Mouse (Mus musculus) liver, embryonic 16.5 days (tissue): ENCODE results near the gene Pnmal1. TPM values are rescaled to one million over a fixed set of nuclear protein-coding genes. Genes with fewer than 3 reads are reported as not detected.

ENCODE experiments used
- ATAC-seq: fragments of 200-750 bp; cut with Nextera tagmentation; 2 replicates; pipeline ENCODE4 v1.8.0; 2017; ENCODE audit warnings: low read depth, mild to moderate bottlenecking, moderate number of reproducible peaks, moderate library complexity
- H3K27ac ChIP-seq: fragments of 300-500 bp; sonication (generic); 2 replicates; pipeline ENCODE4 v1.5.1; 2014; ENCODE audit warnings: mild to moderate bottlenecking, low read length
- H3K27me3 ChIP-seq: fragments of 300-500 bp; sonication (generic); 2 replicates; pipeline ENCODE4 v1.6.1; 2014; ENCODE audit warnings: low read depth, low read length, mixed read lengths; ENCODE audit not compliant: control insufficient read depth, insufficient read depth
- H3K36me3 ChIP-seq: fragments of 300-500 bp; sonication (generic); 2 replicates; pipeline ENCODE4 v1.6.1; 2014; ENCODE audit warnings: mild to moderate bottlenecking; ENCODE audit not compliant: control insufficient read depth, insufficient read depth
- H3K4me1 ChIP-seq: fragments of 300-500 bp; sonication (generic); 2 replicates; pipeline ENCODE4 v1.6.1; 2014; ENCODE audit warnings: low read depth, low read length, mixed read lengths; ENCODE audit not compliant: control insufficient read depth
- H3K4me2 ChIP-seq: fragments of 300-500 bp; sonication (generic); 2 replicates; pipeline ENCODE4 v1.6.1; 2014; ENCODE audit warnings: low read depth, low read length, mixed read lengths
- H3K4me3 ChIP-seq: fragments of 300-500 bp; sonication (generic); 2 replicates; pipeline ENCODE4 v1.5.1; 2014; ENCODE audit warnings: low read depth, mild to moderate bottlenecking, low read length
- H3K9ac ChIP-seq: fragments of 300-500 bp; sonication (generic); 2 replicates; pipeline ENCODE4 v1.6.1; 2014; ENCODE audit warnings: low read depth, low read length
- H3K9me3 ChIP-seq: fragments of 300-500 bp; sonication (generic); replicated peaks from 2 replicates; pipeline ENCODE4 v1.6.1; 2016; ENCODE audit warnings: low read length; ENCODE audit not compliant: control insufficient read depth
- WGBS: fragments of 180-500 bp; shearing (Covaris S2); extraction: QIAGEN DNeasy Blood & Tissue Kit; methylation state at CpG from one replicate; pipeline ENCODE4 v1.1.7; 2014; ENCODE audit not compliant: insufficient replicate concordance; 5-methylcytosine and 5-hydroxymethylcytosine counted together
- polyA plus RNA-seq: library from polyadenylated mRNA; unstranded; fragments of >200 nt; fragmentation: Nextera tagmentation; extraction: Ambion mirVana; gene quantifications from 2 replicates; pipeline ENCODE4 v1.2.1, GENCODE M21; 2015

Gene Pnmal1
- polyA plus RNA-seq, 1 experiment from 2014 or later = 0.05 TPM

DNA sequence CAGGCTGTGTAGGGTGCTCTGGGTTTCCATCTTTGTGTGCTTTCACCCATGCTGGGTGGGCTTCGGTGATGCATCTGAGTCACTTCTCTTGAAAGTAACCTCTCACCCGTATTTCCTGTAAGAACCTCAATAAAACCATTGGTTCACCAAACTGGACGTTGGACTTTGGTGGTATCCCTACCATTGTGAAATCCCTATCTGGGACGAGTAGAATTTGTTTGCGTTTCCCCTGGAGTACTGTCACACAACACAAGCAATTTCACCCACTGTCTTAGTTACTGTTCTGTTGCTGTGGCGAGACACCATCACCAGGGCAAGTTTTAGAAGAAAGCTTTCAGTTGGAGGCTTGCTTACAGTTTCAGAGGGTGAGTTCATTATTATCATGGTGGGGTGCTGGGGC is 8.9 kb downstream of the Pnmal1 start:
- no peaks in the 10 kb centered on the region for H3K9me3 ChIP-seq
- H3K9ac ChIP-seq = no peak overlapping the region
- no peaks in the 10 kb centered on the region for H3K36me3 ChIP-seq
- no peaks in the 10 kb centered on the region; the same call in 1 of the 2 replicates for H3K4me1 ChIP-seq
- no peak overlapping the region for H3K4me3 ChIP-seq
- no peaks in the 10 kb centered on the region for H3K27me3 ChIP-seq
- ATAC-seq = peak; percentile 78
- peak overlapping the region; percentile 66 for H3K27ac ChIP-seq
- WGBS = 53% methylated on average over 6 of the region's 6 CpGs
- no peak overlapping the region for H3K4me2 ChIP-seq

DNA sequence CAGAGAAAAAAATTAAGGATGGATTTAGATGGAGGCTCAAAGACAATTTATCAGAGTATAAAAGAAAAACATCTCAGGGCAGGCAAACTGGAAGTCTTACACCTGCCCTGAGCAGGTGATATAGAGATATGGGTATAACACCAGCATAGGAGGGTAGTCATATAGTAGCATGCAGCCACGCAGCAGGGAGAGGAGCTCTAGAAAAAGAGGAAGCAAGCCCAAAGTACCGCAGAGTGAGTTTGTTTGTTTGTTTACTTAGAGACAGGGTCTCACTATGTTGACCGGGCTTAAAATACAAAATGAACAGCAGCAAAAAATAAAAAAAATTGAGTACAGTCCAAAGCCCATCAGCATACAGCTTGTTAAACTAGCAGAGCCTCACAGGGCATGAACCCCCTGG is 11.7 kb downstream of the Pnmal1 start:
- 30% methylated on average over 3 of the region's 3 CpGs for whole genome bisulfite sequencing
- no peak overlapping the region for H3K4me2 ChIP-seq
- no peaks in the 10 kb centered on the region for H3K36me3 ChIP-seq
- ATAC-seq = no peak
- no peak overlapping the region for H3K9ac ChIP-seq
- H3K27ac ChIP-seq = no peak overlapping the region
- H3K4me1 ChIP-seq = peaks cover 3% of the 10 kb centered on the region; the same call in 1 of the 2 replicates
- no peak overlapping the region for H3K4me3 ChIP-seq
- H3K27me3 ChIP-seq = no peaks in the 10 kb centered on the region
- no peaks in the 10 kb centered on the region for H3K9me3 ChIP-seq

DNA sequence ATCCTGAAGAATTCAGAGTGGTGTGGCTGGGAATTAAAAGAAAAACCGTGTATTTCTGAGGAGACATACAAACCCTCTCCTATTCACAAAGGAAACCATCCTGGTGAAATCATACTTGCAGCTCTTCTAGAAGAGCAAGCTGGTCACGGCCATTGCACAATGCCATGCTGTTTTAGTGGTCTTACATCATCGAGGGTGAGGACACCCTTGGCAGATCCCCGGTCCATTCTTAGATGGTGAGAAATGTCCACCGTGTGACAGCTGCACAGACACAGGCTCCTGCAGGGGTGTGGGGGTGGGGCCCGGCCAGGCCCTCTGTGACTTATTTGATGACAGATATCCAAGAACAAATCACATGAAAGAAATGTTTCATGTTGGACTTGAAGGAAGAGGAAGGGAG is 14.5 kb downstream of the Pnmal1 start:
- peak; percentile 14; the same call in 1 of the 2 replicates for ATAC-seq
- 41% methylated on average over 6 of the region's 6 CpGs for WGBS
- peaks cover 14% of the 10 kb centered on the region for H3K4me1 ChIP-seq
- H3K27me3 ChIP-seq = no peaks in the 10 kb centered on the region
- H3K4me2 ChIP-seq = no peak overlapping the region
- H3K36me3 ChIP-seq = no peaks in the 10 kb centered on the region
- no peak overlapping the region for H3K27ac ChIP-seq
- H3K9ac ChIP-seq = no peak overlapping the region
- no peak overlapping the region for H3K4me3 ChIP-seq
- no peaks in the 10 kb centered on the region for H3K9me3 ChIP-seq

DNA sequence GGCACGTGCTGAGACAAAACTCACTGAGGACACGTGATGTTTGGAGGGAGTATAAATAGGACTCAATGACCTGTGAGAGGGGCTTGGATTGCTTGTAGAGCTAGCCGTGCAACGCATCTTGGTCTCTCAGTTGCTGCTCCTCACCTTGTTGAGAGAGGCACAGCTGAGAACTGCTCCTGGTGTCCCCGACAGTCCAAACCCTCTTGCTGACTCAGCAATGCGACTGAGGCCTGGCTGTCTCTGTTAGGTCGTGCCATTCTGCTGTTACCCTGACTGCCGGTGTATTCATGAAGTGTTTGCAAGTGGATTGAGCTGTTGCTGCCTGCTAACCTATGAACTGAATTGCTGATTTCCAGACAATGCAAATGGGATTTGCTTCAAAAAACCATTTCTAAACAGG is 16.8 kb downstream of the Pnmal1 start:
- no peak for ATAC-seq
- Histone ChIP-seq H3K27ac (no peak overlapping the region), H3K4me2 (no peak overlapping the region), H3K4me1 (peaks cover 23% of the 10 kb centered on the region), H3K4me3 (no peak overlapping the region), H3K27me3 (no peaks in the 10 kb centered on the region), H3K9me3 (no peaks in the 10 kb centered on the region), H3K36me3 (no peaks in the 10 kb centered on the region), H3K9ac (no peak overlapping the region)
- 67% methylated on average over 8 of the region's 8 CpGs for WGBS

- Histone ChIP-seq H3K9me3 (no peaks in the 10 kb centered on the region), H3K36me3 (no peaks in the 10 kb centered on the region), H3K4me1 (peaks cover 23% of the 10 kb centered on the region), H3K27me3 (no peaks in the 10 kb centered on the region), H3K4me3 (no peak overlapping the region), H3K4me2 (0 out of 2 replicates have a peak overlapping the region, but pooled peaks have one; percentile 1), H3K27ac (no peak overlapping the region), H3K9ac (no peak overlapping the region; the same call in 1 of the 2 replicates)
- ATAC-seq = peak; percentile 88
- WGBS = 37% methylated on average over 6 of the region's 6 CpGs
Observed at GRCm38 (mm10) chr7:16978173-16978572, 18.7 kb downstream of the Pnmal1 start.

GRCm38 (mm10) chr7:16978593-16978992 is 19.1 kb downstream of the Pnmal1 start:
- 68% methylated on average over 3 of the region's 3 CpGs for WGBS
- no peak for ATAC-seq
- no peak overlapping the region for H3K4me3 ChIP-seq
- H3K4me1 ChIP-seq = peaks cover 23% of the 10 kb centered on the region
- no peak overlapping the region for H3K27ac ChIP-seq
- no peaks in the 10 kb centered on the region for H3K27me3 ChIP-seq
- no peaks in the 10 kb centered on the region for H3K9me3 ChIP-seq
- H3K4me2 ChIP-seq = 0 out of 2 replicates have a peak overlapping the region, but pooled peaks have one; percentile 1
- H3K9ac ChIP-seq = no peak overlapping the region
- no peaks in the 10 kb centered on the region for H3K36me3 ChIP-seq

DNA sequence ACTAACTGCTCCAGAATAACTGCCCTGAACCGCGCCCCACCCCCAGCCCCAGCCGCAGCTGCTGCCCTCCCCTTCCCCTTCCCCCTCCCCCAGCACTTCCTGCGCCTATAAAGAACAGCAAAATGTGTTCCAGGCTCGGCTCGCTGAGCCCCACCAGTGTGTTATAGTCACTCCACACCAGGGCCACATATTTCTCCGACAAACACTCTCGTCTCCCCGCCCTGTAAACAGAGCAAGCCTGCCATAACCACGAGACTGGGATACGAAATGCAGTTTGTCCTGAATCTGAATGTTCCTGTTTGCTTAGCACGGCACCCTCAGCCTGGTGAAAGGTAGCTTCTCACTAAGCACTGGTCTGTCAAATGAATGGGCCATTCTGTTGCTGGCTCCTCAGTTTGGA is 20.9 kb downstream of the Pnmal1 start:
- peak; percentile 47 for ATAC-seq
- Histone ChIP-seq H3K4me3 (peak overlapping the region; percentile 36), H3K4me1 (peaks cover 20% of the 10 kb centered on the region), H3K9ac (peak overlapping the region; percentile 44), H3K27ac (peak overlapping the region; percentile 67), H3K9me3 (no peaks in the 10 kb centered on the region), H3K4me2 (peak overlapping the region; percentile 55), H3K36me3 (no peaks in the 10 kb centered on the region), H3K27me3 (no peaks in the 10 kb centered on the region)
- 3% methylated on average over 12 of the region's 12 CpGs for WGBS

GRCm38 (mm10) chr7:16982859-16983568 is 23.5 kb downstream of the Pnmal1 start, which contains the start of gene Gm42372:
Gene Gm42372, plus strand, starts transcription at chr7:16983086.
- H3K9ac ChIP-seq = no peak within 1 kb of the TSS
- no peaks in the 10 kb centered on the region for H3K27me3 ChIP-seq
- H3K4me1 ChIP-seq = peaks cover 16% of the 10 kb centered on the region
- no peak within 1 kb of the TSS for H3K27ac ChIP-seq
- no peak within 1 kb of the TSS for H3K4me3 ChIP-seq
- H3K4me2 ChIP-seq = no peak within 1 kb of the TSS
- no peak for ATAC-seq
- H3K9me3 ChIP-seq = no peaks in the 10 kb centered on the region
- 28% methylated on average over 26 of the region's 26 CpGs for WGBS
- H3K36me3 ChIP-seq = no peaks in the 10 kb centered on the region

DNA sequence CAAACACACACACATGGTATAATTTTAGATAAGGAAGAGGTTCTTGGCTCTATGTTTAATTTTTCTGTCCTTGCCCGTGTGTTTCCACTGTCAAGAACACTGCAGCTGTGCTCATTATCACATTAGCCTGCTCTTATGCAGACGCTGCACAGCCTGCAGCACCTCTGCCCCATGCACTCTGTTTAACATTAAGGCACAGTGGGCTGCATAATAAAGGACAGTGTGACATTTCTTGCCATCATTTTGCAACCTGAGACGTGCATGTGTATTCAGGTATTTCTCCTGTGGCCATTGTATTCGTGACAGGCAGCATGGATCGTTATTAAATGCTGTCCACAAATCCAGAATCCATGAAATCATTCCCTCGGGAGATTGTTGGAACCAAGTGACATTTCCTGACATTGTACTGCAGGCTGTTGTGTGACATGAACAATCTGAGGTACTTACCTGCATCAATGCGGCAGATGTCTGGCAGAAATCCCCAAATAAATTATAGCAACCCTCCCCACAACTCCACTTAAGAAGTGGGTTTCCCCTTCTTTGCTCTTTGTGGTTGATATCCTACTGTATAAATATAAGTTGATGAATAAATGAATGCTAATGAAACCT is 28.2 kb downstream of the Pnmal1 start:
- H3K9me3 ChIP-seq = no peaks in the 10 kb centered on the region
- no peaks in the 10 kb centered on the region for H3K27me3 ChIP-seq
- 60% methylated on average over 7 of the region's 7 CpGs for WGBS
- H3K4me1 ChIP-seq = peaks cover 10% of the 10 kb centered on the region
- H3K4me2 ChIP-seq = no peak overlapping the region
- no peaks in the 10 kb centered on the region for H3K36me3 ChIP-seq
- no peak for ATAC-seq
- no peak overlapping the region for H3K9ac ChIP-seq
- no peak overlapping the region for H3K4me3 ChIP-seq
- H3K27ac ChIP-seq = no peak overlapping the region
